Mouse (Mus musculus): ENCODE measurements at regions not wholly inside any gene's neighbourhood (a gene's known extent, or its start where the extent isn't known, plus 50 kb on each side); places are given as distances from the start of the nearest gene placed in this dataset.

DNA sequence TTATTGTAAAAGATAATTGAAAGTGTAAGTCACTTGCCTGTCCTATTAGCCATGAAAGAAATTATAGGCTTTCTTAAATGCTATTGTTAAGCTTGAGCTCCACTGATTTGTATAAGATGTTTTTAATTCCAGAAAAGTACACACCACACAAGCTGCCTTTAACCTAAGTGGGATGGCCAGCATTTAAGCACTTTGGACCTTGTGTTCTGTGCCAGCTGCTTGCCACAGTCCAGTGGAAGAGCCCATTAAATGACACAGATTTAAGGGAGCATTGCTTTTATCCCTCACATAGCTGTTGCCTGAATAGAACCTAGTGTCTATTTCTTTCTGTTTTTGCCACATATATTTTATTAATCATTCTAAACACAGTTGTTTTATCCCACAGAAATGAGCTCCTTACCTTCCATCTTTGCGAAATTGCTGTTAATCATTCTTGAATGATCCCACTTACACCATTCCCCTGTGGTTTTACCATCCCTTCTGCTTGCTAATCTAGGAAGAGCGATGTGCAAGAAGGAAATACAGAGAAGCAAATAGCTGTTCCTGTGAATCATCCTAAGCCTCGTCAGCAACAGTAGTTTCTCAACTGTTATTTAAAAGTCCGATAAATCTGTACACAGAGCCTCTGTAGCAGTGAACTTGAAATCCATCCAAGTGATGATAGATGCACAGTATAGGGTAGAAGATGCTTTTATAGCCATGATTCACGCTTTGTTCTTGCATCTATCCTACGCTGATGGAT lies 57.9 kb upstream of the Samsn1 start:
- Histone ChIP-seq H3K27me3 (replicated peaks; ENCODE audit: control insufficient read depth, insufficient read depth, low read length) (no peaks in the 10 kb centered on the region), H3K4me1 (ENCODE audit: control insufficient read depth, insufficient read depth, low read length) (no peaks in the 10 kb centered on the region), H3K4me3 (ENCODE audit: insufficient read depth, low read depth, low read length) (no peak overlapping the region), H3K36me3 (ENCODE audit: control insufficient read depth, insufficient read depth, low read length) (no peaks in the 10 kb centered on the region), H3K27ac (ENCODE audit: insufficient read depth, low read depth, low read length) (no peak overlapping the region)
- DNase-seq, result peak; percentile 68
- WGBS, result 77% methylated on average over 6 of the region's 6 CpGs
- no peak for TF ChIP-seq POLR2A (IDR thresholded peaks at IDR 0.05; ENCODE audit: low read depth, low read length)
- no peak for TF ChIP-seq CTCF (conservative IDR thresholded peaks at IDR 0.05; ENCODE audit: insufficient read depth, insufficient read length, low read depth, low read length)

DNA sequence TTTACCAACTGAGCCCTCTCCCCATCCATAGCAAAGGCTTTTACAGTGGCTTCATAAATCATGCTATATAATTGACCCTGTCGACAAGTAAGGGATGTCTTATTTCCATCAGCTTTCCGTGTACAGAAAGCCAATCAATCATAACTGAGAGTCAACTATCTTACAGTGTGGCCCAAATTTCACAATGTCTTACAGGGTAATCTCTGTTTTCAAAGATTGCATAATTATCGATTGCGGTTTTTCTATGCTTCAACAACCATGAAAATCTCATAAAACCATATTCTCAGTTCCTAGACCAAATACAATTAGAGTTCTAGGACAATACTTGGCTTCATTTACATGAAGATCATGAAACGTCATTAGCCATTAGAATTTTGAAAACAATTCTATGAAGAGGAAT lies 56.1 kb upstream of the Samsn1 start:
- no peak overlapping the region for H3K27ac ChIP-seq (ENCODE audit: insufficient read depth, low read depth, low read length)
- no peak for TF ChIP-seq POLR2A (IDR thresholded peaks at IDR 0.05; ENCODE audit: low read depth, low read length)
- no peak for TF ChIP-seq CTCF (conservative IDR thresholded peaks at IDR 0.05; ENCODE audit: insufficient read depth, insufficient read length, low read depth, low read length)
- H3K4me1 ChIP-seq (ENCODE audit: control insufficient read depth, insufficient read depth, low read length), result no peaks in the 10 kb centered on the region
- WGBS, result 84% methylated on average over 5 of the region's 5 CpGs
- H3K27me3 ChIP-seq (replicated peaks; ENCODE audit: control insufficient read depth, insufficient read depth, low read length), result no peaks in the 10 kb centered on the region
- H3K4me3 ChIP-seq (ENCODE audit: insufficient read depth, low read depth, low read length), result no peak overlapping the region
- no peak for DNase-seq
- H3K36me3 ChIP-seq (ENCODE audit: control insufficient read depth, insufficient read depth, low read length), result no peaks in the 10 kb centered on the region

DNA sequence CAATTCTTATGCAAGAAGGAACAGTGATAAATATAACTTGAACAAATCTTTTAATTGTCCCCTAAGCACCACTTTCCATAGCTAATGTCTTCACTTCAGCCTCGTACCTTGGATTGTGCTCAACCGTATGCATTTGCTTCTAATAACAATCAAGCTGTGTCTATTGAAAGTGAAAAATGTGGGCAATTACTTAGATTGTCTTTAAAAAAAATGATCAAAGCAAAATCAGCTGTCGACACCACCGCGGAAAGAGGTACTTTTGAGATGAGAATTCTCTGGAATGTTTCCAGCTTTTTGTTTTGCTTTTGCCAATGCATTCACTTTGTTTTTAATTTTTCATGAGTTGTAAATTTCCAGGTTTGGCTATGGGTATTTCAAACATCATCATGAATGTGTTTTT lies 54.1 kb upstream of the Samsn1 start:
- Histone ChIP-seq H3K4me3 (ENCODE audit: insufficient read depth, low read depth, low read length) (no peak overlapping the region), H3K36me3 (ENCODE audit: control insufficient read depth, insufficient read depth, low read length) (no peaks in the 10 kb centered on the region), H3K4me1 (ENCODE audit: control insufficient read depth, insufficient read depth, low read length) (no peaks in the 10 kb centered on the region), H3K27ac (ENCODE audit: insufficient read depth, low read depth, low read length) (no peak overlapping the region), H3K27me3 (replicated peaks; ENCODE audit: control insufficient read depth, insufficient read depth, low read length) (no peaks in the 10 kb centered on the region)
- TF ChIP-seq POLR2A (IDR thresholded peaks at IDR 0.05; ENCODE audit: low read depth, low read length), result no peak
- TF ChIP-seq CTCF (conservative IDR thresholded peaks at IDR 0.05; ENCODE audit: insufficient read depth, insufficient read length, low read depth, low read length), result no peak
- no peak for DNase-seq
- WGBS, result 75% methylated on average over 5 of the region's 5 CpGs
